Mouse (Mus musculus) embryo, embryonic 10.5 days (tissue): ENCODE measurements at regions not wholly inside any gene's neighbourhood (a gene's known extent, or its start where the extent isn't known, plus 50 kb on each side); places are given as distances from the start of the nearest gene placed in this dataset.
A peak's percentile ranks its signal among the peaks of the same experiment; 100 is the strongest.

Source experiments
- DNase-seq: peaks from one replicate; pipeline ENCODE4 v3.0.0-alpha.2; 2015; ENCODE audit warnings: low spot score

GRCm38 (mm10) chr17:79414006-79414405 lies 59.1 kb upstream of the Cdc42ep3 start:
- DNase-seq: no peak

DNA sequence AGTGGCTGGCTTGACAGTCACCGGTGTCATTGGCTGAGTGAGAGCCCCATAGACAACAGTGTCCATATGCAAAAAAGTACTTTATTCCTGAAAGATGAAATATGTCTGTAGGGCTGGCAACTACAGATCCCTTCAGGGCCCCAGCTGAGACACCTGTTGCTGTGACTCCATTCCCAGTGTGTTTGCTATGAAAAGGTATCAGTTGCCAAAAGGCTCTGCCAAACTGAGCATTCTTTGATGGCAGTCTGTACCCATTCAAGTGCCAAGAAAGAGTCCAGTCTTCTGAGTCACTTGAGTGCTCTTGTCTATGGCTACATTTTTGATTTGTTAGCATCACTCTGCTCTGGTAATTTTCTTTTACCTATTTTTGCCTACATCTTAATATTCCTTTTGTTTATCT lies 63.1 kb upstream of the Cdc42ep3 start:
- no peak for DNase-seq

DNA sequence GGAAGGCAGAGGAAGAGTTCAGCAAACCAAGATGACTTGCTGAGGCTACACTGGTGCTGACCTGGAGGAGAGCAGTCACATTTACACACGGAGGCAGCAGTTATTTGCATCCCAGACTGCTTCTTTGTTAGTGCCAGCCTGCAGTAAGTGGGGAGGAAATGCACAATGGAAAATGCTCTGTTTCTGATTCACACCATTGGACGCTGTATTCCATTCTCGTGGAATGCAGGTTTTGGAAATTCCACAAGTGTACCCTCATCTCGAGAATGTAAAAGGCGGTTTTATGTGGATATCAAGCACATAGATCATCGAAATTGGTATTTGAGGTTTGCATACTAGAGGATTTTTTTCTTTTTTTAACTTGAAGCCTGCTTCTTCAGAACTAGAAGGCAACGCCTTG lies 66.7 kb upstream of the Cdc42ep3 start:
- no peak for DNase-seq

DNA sequence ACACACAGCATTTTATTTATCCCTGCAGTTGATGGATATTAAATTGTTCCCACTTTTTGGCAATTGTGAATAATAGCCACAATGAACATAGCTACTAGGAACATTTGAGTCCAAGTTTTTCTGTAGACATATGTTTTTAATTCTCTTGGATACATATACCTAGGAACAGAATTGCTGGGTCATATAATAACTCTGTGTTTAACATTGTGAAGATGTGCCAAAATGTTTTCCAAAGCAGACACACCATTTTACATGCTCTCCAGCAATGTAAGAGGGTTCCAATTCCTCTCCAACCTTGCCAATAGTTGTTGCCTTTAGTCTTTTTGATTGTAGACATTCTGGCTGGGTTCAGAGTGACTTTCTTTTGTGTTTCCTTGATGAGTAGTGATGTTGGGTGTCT lies 84.3 kb upstream of the Cdc42ep3 start:
- no peak for DNase-seq

- no peak for DNase-seq
Measured at GRCm38 (mm10) chr17:79442507-79443115, 87.7 kb upstream of the Cdc42ep3 start.

GRCm38 (mm10) chr17:79447170-79447569 lies 92.3 kb upstream of the Cdc42ep3 start:
- DNase-seq: no peak

GRCm38 (mm10) chr17:79451141-79451860 lies 96.4 kb upstream of the Cdc42ep3 start:
- DNase-seq: peak; percentile 69

DNA sequence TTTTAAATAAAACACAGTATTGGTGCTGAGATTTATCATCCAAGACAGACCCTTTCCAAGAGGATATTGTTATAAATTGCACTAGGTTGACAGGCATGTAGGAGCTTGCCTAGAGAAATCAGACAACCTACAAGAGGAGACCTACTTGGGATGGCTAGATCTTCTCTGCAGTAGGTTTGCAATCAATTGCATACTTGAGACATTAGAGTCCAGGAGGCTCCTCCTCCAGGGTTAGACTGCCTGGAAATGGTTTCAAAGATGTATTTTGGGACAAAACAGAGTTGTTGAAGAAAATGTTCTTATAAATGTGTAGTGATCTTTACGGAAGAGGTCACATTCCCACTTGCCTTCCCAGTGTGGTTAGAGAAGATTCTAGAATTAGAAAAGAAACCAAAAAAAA lies 98.9 kb upstream of the Cdc42ep3 start:
- no peak for DNase-seq

- DNase-seq: peak; percentile 58
Measured at GRCm38 (mm10) chr17:79454526-79454925, 99.6 kb upstream of the Cdc42ep3 start.

DNA sequence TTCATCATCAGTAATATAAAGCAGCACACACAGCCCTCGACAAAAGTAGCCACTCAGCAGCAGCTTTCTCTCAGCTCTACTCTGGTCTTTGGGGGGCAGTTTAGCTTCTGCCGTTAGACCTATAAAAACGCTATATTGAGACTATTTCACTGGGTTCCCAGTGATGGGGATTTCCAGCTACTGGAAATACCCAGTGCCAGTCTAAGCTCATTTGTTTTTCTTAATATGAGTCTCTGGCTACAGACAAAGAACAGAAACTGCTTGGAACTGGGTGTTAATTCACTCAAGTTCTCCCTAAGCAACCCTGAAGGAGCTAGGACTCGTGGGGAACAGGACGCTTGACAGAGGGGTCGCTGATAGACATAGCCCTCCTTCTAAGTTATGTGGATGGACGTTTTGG lies 100.3 kb upstream of the Cdc42ep3 start:
- DNase-seq: no peak

GRCm38 (mm10) chr17:79457636-79458035 lies 102.7 kb upstream of the Cdc42ep3 start:
- peak; percentile 75 for DNase-seq

GRCm38 (mm10) chr17:79461681-79462091 lies 106.8 kb upstream of the Cdc42ep3 start:
- DNase-seq: no peak

- DNase-seq: no peak
Measured at GRCm38 (mm10) chr17:79463074-79463694, 108.3 kb upstream of the Cdc42ep3 start.

GRCm38 (mm10) chr17:79465666-79466065 lies 110.8 kb upstream of the Cdc42ep3 start:
- DNase-seq: no peak

GRCm38 (mm10) chr17:79471639-79472038 lies 116.7 kb upstream of the Cdc42ep3 start:
- no peak for DNase-seq

GRCm38 (mm10) chr17:79472106-79472995 lies 117.5 kb upstream of the Cdc42ep3 start:
- DNase-seq: no peak

DNA sequence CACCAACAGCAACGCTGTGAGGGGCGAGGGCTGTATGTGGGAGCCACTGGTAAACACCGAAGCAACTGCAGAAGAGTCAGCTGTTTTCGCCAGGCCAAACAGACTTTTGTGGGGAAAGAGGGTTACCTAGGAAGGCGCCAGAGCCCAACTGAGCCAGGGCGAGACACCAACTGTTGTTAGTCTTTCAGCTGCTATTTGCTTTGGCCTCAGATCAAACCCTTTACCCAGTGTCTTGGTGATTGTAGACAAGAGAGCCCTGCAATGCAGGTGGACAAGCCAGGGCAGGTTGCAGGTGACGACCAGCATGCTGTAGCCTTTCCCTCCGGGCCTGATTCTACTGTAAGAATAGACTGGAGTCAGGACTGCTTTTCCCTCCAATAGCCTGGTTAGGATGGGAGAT lies 121.8 kb upstream of the Cdc42ep3 start:
- no peak for DNase-seq

GRCm38 (mm10) chr17:79481112-79481738 lies 126.3 kb upstream of the Cdc42ep3 start:
- DNase-seq: no peak

- DNase-seq: no peak
Measured at GRCm38 (mm10) chr17:79481936-79482335, 127.0 kb upstream of the Cdc42ep3 start.

GRCm38 (mm10) chr17:79485239-79485638 lies 126.4 kb upstream of the Rmdn2 start:
- DNase-seq: no peak

GRCm38 (mm10) chr17:79489306-79489705 lies 122.4 kb upstream of the Rmdn2 start:
- DNase-seq: no peak

DNA sequence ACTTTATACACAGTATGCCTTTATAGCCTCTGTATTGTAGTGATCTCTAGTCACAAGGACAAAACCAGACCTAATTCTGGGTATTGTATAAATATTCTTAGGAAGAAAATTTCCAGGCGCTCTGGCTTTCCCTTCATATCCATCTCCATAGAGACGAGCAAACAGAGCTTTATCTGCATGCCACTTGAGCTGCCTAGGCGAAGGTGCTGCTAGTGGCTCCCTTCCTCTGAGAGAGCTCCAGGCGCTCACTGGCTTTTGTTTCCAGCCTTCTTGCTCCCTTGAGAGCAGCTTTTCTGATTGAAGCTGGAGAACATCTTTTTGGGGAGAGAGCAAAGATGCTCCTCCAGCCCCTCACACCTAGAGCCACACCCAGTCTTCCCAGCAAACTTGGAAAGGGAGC lies 114.0 kb upstream of the Rmdn2 start:
- DNase-seq: no peak
